Mouse (Mus musculus) heart, postnatal 14 days (tissue): ENCODE measurements around the gene Eva1c. TPM values are rescaled to one million over a fixed set of nuclear protein-coding genes. Genes with fewer than 3 reads are reported as not detected.

Source experiments
- DNase-seq, 2 experiments: peaks; one replicate each; pipeline ENCODE4 v3.0.0; 2021 to 2022
- intact Hi-C: fragments of 180-260 bp; cut with DNase I; formaldehyde crosslinking; loops from one replicate; pipeline ENCODE4 v1.15.1; 2025
- total RNA-seq, 2 experiments: library from RNA; stranded (reverse); gene quantifications; 2 replicates each; pipeline ENCODE4 v1.2.3; 2021

Gene Eva1c
- total RNA-seq, 2 experiments from 2014 or later, result 2.3 to 2.7 TPM

DNA sequence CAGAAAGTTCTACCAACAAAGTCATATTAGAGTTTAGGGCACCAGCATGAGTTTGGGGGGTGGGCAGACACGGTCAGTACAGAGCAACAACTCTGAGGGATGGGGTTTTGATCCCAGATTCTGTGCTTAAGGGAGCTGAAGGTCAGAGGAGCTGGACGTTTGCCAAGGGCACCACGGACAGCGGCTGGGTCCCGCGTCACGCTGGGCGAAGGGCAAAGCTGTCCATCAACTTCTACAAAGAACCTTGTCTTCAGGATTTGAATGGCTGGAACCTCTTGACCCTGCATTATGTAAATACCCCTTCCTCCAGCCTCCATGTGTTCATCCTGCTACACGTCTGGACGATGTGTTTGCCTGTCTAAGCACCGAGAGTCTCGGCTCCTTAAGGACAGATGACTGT, 73.0 kb downstream of the Eva1c start:
- intact Hi-C loops, result no loop called here
- DNase-seq, result peak in 1 of 2 experiments; percentile 39

DNA sequence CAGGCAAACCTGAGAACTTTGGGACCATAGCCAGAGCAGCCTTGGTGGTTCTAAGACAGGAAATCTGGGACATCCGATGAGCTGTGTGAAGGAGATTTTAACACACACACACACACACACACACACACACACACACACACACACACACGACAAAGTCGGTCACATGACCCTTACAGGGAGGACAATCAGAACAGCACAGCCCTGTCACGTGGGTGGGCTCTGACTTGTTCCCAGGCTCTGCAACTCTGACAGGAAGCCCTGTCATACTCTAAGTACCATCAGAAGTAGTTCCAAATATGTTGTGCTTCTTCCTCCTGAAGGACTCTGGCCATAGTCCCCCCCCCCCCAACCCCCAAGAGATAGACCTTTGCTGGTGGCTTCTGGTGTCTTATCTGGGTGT, 74.8 kb downstream of the Eva1c start:
- intact Hi-C loops, result no loop called here
- no peak for DNase-seq

DNA sequence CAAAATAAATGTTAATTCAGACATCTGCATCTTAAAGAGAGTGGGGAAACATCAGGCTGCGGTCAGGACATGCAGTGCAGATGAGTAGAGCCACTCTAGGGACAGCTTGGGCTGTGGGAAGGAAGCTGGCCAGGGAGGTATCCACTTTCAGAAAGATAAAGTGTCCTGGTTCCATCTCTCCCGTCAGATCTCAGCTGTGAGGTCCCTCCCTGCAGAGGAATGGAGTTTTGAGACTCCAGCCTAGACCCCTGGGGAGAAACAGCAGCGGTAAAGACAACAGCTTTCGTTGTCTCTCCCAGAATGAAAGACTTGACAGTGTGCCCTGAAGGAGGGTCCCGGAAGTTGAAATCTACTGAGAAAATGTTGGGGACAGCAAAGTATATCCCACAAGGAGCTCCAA, 76.8 kb downstream of the Eva1c start:
- DNase-seq, result no peak
- intact Hi-C loops, result no loop called here

- DNase-seq, result no peak
- intact Hi-C loops, result no loop called here
Measured at GRCm38 (mm10) chr16:90907250-90907649, 80.7 kb downstream of the Eva1c start.

DNA sequence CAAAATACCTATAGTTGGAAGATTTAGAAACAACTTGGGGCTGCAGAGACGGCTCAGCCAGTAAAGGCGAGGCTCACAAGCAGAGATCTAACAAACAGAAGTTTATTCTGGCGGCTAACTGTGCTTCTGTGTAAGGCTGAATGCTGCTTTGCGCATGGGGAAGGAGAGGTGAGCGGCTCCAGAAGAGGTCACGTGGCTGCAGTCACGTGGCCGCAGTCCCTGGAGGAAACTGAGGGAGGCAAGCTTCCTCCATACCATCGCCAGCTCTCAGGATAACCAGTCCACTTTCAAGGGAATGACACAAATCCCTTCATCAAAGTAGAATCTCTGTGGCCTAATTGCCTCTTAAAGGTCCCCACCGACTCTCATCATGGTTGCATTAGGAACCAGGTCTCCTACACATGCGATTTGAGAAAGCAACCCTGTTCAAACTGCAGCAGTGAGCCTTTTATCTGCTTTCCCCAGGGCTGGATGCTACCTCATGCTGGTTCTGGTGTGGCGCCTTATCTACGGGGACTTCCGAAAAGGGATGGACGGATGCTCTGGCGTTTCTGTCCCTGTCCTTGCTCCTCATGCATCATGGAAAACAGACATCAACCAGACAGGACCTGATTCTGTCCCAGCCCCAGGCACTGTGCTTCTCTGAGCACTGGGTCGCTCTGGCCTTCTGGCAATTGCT, 84.5 kb downstream of the Eva1c start:
- intact Hi-C loops, result no loop called here
- peak; percentile 28 to 46 for DNase-seq

GRCm38 (mm10) chr16:90911766-90912165, 85.2 kb downstream of the Eva1c start:
- intact Hi-C loops, result no loop called here
- DNase-seq, result peak in 1 of 2 experiments; percentile 28

DNA sequence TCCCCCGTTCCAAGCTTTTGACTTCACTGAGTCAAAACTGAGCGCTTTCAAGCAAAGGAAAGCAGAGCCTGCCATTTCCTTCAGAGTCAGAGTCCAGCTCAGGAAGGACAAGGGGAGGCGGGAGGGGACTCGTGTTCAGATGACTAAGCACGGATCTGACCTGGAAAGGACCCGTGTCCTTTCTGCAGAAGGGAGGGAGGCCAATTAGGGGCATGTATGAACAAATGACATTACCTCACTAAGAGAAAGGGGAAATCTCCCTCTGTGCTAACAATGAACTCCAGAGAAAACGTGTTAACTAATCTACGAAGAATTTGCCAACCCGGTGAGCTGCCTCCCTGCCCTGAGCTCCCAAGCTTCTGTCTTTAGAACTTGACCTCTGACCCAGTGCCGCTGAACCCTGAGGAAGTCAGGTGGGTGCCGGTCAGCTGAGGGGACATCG, 89.5 kb downstream of the Eva1c start:
- DNase-seq, result peak; percentile 32 to 49
- intact Hi-C loops, result no loop called here

DNA sequence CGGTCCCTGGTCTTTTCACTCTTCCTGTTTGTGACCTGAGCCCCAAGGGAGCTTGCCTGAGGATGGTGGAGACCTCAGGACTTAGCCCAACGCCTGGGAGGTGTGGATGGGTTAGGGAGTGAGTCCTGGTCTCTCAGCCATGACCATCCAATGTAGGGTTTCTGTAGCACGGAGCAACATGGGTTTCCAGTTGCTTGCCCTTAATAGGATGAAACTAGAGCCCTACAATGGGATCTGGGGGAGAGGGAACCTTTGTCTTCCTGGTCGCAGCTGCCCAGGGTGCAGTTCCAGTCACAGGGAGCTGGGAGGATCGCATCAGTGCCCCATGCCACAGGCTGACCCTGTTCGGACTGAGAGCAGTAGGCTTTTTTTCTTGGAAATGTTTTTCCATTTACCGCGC, 90.6 kb downstream of the Eva1c start:
- intact Hi-C loops, result no loop called here
- DNase-seq, result no peak

GRCm38 (mm10) chr16:90921471-90922159, 95.1 kb downstream of the Eva1c start:
- DNase-seq, result peak; percentile 48 to 71
- intact Hi-C loops, result loop anchor here (5.0 kb wide), 2 partner anchors 34 to 174 kb away; no protein-coding TSS in a partner anchor

DNA sequence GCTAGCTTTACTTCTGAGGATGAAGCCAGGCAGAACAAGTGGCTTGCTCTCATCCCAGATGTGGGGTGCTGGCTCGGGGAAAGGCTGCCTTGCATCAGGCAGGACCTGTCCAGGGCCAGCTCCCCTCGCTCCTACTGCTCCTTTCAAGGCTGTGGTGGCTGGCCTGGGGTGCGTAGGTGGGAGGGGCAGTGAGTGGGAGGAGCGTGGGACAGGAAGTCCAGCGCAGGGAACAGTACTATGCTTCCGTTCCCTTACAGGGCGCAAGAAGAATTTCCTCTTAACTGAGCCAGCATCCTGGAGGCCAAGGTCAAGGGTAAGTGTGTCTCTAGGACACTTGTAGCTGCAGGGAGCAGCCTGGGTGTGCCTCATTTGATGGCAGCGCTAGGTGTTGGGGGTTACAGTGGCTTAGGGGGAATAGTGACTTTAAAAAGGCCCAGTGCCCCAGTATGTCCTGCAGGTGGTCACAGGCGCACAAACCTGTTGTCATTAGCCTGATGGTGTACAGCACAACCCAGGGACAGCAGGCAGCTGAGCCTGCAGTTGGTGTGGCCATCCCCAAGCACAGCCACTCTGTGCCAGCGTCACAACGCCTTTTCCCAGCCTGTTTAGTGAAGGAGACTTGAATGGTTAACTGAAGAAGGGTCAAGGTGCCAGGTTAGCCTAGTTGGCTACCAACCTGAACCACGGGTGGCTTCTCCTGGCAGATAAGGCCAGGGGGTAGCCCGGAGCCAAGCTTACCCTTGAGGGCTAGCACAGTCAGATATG, 98.3 kb downstream of the Eva1c start:
- DNase-seq, result peak; percentile 42 to 47
- intact Hi-C loops, result loop anchor here (2.0 to 5.0 kb wide), 3 partner anchors 37 to 177 kb away; no protein-coding TSS in a partner anchor

GRCm38 (mm10) chr16:90925461-90925860, 98.9 kb downstream of the Eva1c start:
- DNase-seq, result peak; percentile 73 to 82
- intact Hi-C loops, result loop anchor here (2.0 kb wide), 1 partner anchor 97 kb away; no protein-coding TSS in a partner anchor

DNA sequence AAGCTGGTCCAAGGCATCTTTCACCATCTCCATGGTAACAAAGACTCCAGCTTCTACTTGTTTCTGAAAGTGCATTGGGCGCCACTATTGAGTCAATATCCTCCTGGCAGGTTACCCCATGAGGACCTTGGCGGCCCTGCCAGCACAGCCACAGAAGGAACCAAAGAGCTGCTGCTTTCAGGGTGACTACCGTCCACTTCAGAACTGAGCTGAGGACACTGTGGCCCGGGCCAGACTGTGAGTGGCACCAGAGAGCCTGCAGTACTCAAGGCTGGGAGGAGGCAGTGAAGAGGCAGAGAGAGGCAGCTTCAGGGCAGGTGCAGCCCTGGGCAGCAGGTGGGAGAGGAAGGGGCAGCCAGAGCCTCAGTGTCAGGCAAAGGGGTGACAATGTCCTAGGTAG, 100.9 kb downstream of the Eva1c start:
- intact Hi-C loops, result no loop called here
- DNase-seq, result no peak

DNA sequence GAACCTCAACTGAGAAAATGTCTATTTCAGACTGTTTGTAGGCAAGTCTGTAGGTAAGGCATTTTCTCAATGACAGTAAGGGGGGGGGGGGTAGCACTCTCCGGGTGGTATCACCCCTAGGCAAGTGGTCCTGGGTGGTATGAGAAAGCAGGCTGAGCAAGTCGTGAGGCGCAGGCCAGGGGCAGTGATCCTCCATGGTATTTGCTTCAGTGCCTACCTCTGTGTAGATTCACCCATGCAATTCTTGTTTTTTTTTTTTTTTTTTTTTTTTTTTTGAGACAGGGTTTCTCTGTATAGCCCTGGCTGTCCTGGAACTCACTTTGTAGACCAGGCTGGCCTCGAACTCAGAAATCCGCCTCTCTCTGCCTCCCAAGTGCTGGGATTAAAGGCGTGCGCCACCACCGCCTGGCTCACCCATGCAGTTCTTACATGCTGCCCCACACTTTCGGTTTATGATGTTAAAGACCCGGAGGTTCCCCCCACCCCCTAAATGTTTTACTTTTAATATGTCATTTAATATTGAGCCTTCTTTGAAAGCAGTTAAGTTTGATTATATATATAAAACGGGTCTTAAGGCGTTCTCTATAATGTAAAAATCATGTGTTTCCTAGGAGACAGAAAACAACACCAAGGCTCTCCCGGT, 107.1 kb downstream of the Eva1c start:
- intact Hi-C loops, result loop anchor here (2.0 to 5.0 kb wide), 2 partner anchors 77 to 121 kb away; partner anchors contain the start of genes Synj1 and Urb1
- no peak for DNase-seq

- intact Hi-C loops, result loop anchor here (2.0 to 5.0 kb wide), 2 partner anchors 77 to 122 kb away; partner anchors contain the start of genes Synj1 and Urb1
Measured at GRCm38 (mm10) chr16:90934193-90934686, 107.7 kb downstream of the Eva1c start.

DNA sequence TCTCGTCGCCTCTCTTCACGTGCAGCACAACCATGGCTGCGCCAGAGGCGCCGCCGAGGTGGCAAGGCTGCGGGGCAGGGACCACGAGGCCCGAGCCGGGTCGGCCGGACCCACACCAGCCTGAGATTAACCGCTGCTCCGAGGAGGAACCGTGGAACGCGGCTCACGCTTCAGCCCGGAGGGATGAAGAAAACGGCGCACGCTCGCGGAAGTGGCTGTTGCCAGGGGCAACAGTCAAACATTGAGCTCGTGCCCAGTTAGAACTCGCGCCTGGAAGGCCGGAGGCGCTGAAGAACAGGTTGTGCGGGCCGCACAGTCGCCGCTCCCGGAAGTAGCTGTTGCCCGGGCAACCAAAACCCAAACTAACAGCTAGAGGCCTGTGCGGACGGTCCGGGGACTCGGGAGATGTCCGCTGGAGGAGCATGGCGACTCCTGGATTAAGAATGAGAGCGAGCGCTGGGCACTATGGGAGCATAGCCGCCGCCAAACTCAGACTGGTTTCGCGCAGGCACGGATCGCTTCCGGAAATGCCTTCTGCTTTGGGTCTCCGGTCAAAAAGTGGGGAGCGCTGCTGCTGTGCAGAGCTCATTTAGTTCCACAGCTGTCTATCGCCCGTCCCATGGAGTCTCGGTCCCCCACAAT, 108.3 kb downstream of the Eva1c start, which contains the start of gene Cfap298:
Gene Cfap298 (minus strand): TSS at position 428 of the 642 bp plus-strand sequence.
- peak; percentile 92 to 94 for DNase-seq
- intact Hi-C loops, result loop anchor here (2.0 to 5.0 kb wide), 2 partner anchors 76 to 123 kb away; partner anchors contain the start of genes Synj1 and Urb1

More at GRCm38 (mm10) chr16:90934193-90934686, 107.7 kb downstream of the Eva1c start:
- peak; percentile 60 to 71 for DNase-seq

- no peak for DNase-seq
- intact Hi-C loops, result no loop called here
Measured at GRCm38 (mm10) chr16:90941246-90941645, 114.7 kb downstream of the Eva1c start.

DNA sequence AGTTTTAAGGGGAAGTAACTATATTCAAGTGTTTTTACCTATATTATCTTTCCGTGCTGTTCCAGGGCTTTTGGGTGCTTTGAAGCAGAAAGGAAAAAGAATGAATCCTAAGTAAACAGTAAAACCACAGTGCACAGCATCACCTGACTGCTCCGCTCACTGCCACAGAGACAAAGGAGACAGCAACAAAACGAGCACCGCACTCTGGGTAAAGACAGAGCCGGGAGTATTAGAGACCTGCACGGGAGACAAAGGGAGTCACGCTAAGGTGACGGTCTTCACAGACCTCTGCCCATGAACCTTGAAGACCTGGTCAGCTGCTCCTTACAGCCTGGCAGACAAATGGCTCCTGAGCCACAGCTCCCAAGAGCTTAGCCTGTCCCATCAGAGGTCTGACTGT, 120.5 kb downstream of the Eva1c start:
- intact Hi-C loops, result no loop called here
- no peak for DNase-seq

- intact Hi-C loops, result no loop called here
- no peak for DNase-seq
Measured at GRCm38 (mm10) chr16:90950354-90950963, 123.9 kb downstream of the Eva1c start.

DNA sequence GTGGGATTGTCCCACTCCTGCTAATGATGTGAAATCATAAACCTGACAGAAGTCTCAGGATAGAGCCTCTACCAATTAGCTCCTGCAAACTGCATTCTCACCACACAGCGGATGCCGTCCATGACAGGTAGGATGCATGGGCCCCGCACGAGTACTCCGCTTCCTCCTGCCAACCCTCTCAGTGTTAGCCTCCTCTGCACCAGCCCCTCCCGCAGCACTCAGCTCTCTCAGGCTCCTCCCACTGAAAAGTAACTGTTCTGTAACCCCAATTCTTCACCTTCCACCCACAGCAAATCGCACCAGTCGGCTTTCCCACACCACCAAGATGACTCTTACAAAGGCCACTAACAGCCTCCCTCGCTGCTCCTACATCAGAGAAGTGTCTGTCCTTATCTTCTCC, 126.6 kb downstream of the Eva1c start:
- no peak for DNase-seq
- intact Hi-C loops, result no loop called here
